20 mouse cellular contexts compared by ENCODE assay signal in genomic region chr16:97428026-97428425, GRCm38 (mm10). TPM values are rescaled to one million over a fixed set of nuclear protein-coding genes. Genes with fewer than 3 reads are reported as not detected.
"Had no signal": no experiment of that assay in that cellular context is flagged by ENCODE, and none has a peak within 500 bp of the region (broad histone marks: within the 10 kb centered on the region; RNA-seq: fewer than 3 reads in every experiment).

No protein-coding gene starts in this region.

- DNase-seq: gastrocnemius, postnatal 14 days; gastrocnemius, postnatal 36 days; heart, adult 2 months; heart, postnatal 10 days; heart, postnatal 4 days; kidney, adult 18-20 months; kidney, adult 8-10 months; kidney, postnatal 10 days; kidney, postnatal 25 days; kidney, postnatal 4 days; liver; liver, embryonic 13.5 days; liver, postnatal 0 days had no signal

RNA-seq across cellular contexts. Expression of gene Mx1, which starts 34.7 kb away (rescaled TPM):
- polyA plus RNA-seq: heart, embryonic 12.5 days; hindbrain, embryonic 10.5 days; hindbrain, embryonic 14.5 days; kidney, embryonic 14.5 days; kidney, embryonic 16.5 days; limb, embryonic 10.5 days; limb, embryonic 12.5 days had no signal
